Mouse (Mus musculus): ENCODE measurements around the gene Psg17.

DNA sequence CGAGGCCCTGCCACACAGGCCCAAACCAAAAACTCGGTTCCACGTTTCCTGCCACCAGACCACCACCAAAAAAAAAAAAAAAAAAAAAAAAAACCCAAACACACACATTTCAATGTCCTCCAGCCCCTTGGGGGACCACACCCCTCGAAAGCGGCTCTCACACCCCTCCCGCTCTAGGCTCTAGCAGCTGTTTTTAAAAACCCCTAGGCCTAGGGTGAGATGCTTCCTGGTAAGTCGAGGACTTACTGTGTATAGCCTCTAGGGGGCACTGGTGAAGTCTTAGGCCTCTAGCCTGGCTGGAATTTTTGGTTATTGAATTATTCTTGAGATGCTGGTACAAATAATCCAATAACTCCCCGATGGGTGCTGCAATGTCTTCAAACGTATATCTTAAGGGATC is 7.2 kb upstream of the Psg17 start:
- no peak for TF ChIP-seq POLR2A (IDR thresholded peaks at IDR 0.05; ENCODE audit: control insufficient read depth, low read depth, low read length)
- no peak for TF ChIP-seq CTCF (IDR thresholded peaks at IDR 0.05; ENCODE audit: control insufficient read depth, insufficient read depth, insufficient replicate concordance, low read depth, low read length)

Data from testis, adult 2 months (tissue).